Mouse (Mus musculus): ENCODE measurements around the gene Amz2. TPM values are rescaled to one million over a fixed set of nuclear protein-coding genes. Genes with fewer than 3 reads are reported as not detected.

The Amz2 gene
- 55.7 and 56.1 TPM in 2 replicates for polyA plus RNA-seq (2015; fragmentation: Nextera tagmentation; extraction: Ambion mirVana)

GRCm38 (mm10) chr11:109425392-109426271 lies at the start of gene Amz2:
Gene Amz2, plus strand, starts transcription at chr11:109425946.
- Histone ChIP-seq H3K4me3 (ENCODE audit: low read depth, low read length) (peak within 1 kb of the TSS; percentile 68), H3K36me3 (ENCODE audit: control insufficient read depth, insufficient read depth, low read length) (no peaks in the 10 kb centered on the region), H3K9ac (ENCODE audit: low read depth, low read length) (peak within 1 kb of the TSS; percentile 83), H3K27me3 (ENCODE audit: control insufficient read depth, insufficient read depth, low read depth, low read length) (no peaks in the 10 kb centered on the region), H3K27ac (ENCODE audit: low read length) (peak within 1 kb of the TSS; percentile 77), H3K9me3 (replicated peaks; ENCODE audit: control insufficient read depth, low read length, poor library complexity, severe bottlenecking) (no peaks in the 10 kb centered on the region), H3K4me1 (ENCODE audit: control insufficient read depth, insufficient read depth, low read length) (peaks cover 10% of the 10 kb centered on the region), H3K4me2 (ENCODE audit: low read length) (peak within 1 kb of the TSS; percentile 72)
- ATAC-seq, result peak; percentile 95
- under 1% methylated on average over 64 of the region's 65 CpGs for WGBS

DNA sequence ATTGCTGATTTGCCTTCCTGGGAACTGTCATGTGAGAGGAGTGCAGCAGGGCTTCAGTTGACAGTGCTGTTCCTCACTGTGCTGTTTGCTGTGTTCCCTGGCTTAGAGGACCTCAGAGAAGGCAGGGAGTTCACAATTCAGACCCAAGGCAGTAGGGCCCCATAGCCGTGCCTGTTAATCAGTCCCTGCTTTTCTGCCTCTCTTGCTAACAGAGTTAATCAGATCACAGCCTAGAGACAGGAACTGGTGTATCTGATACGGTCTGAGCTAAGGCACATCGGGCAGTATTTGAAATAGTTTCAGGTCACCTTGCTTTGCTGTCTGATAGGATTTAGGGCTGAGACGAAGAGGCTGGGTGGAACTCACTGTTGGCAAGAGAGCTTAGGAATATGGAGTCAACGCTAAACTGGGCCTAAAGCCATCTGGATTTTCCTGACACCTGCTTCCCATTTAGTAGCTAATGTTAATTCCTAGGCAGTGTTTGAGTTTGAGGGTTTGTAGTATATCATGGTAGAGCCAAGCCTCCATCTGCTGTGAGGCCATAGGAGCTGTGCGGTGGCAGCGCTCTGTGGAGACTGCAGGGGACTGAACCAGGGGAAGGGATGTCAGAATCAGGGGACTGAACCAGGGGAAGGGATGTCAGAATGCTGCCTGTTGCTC lies 49.1 kb upstream of the Amz2 start:
- Histone ChIP-seq H3K9ac (ENCODE audit: low read depth, low read length) (no peak overlapping the region), H3K27ac (ENCODE audit: low read length) (peak overlapping the region; percentile 43; the same call in 1 of the 2 replicates), H3K27me3 (ENCODE audit: control insufficient read depth, insufficient read depth, low read depth, low read length) (no peaks in the 10 kb centered on the region), H3K9me3 (replicated peaks; ENCODE audit: control insufficient read depth, low read length, poor library complexity, severe bottlenecking) (no peaks in the 10 kb centered on the region), H3K4me1 (ENCODE audit: control insufficient read depth, insufficient read depth, low read length) (peaks cover 24% of the 10 kb centered on the region), H3K4me2 (ENCODE audit: low read length) (no peak overlapping the region), H3K4me3 (ENCODE audit: low read depth, low read length) (no peak overlapping the region), H3K36me3 (ENCODE audit: control insufficient read depth, insufficient read depth, low read length) (no peaks in the 10 kb centered on the region)
- no peak for ATAC-seq
- WGBS, result 45% methylated on average over 7 of the region's 7 CpGs

DNA sequence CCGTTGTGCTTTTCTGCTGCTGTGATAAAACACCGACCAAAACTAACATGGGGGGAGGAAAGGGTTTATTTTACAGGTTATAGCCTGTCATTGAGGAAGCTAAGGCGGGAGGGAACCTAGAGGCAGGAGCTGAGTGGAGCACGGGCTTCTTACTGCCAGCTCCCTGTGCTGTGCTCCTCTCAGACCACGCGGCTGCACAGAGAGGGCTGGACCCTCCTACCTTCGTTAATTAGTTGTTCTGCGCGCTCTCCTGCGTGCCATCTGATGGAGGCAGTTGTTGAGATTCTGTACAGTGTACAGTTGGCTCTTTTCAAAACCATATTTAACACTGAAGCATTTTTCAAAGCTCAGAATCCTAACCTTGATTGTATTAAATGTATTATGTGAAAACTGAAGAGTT lies 48.3 kb upstream of the Amz2 start:
- Histone ChIP-seq H3K4me1 (ENCODE audit: control insufficient read depth, insufficient read depth, low read length) (peaks cover 24% of the 10 kb centered on the region), H3K4me2 (ENCODE audit: low read length) (no peak overlapping the region), H3K9ac (ENCODE audit: low read depth, low read length) (no peak overlapping the region), H3K27ac (ENCODE audit: low read length) (no peak overlapping the region), H3K36me3 (ENCODE audit: control insufficient read depth, insufficient read depth, low read length) (no peaks in the 10 kb centered on the region), H3K4me3 (ENCODE audit: low read depth, low read length) (no peak overlapping the region), H3K27me3 (ENCODE audit: control insufficient read depth, insufficient read depth, low read depth, low read length) (no peaks in the 10 kb centered on the region), H3K9me3 (replicated peaks; ENCODE audit: control insufficient read depth, low read length, poor library complexity, severe bottlenecking) (no peaks in the 10 kb centered on the region)
- 48% methylated on average over 10 of the region's 10 CpGs for WGBS
- peak; percentile 51 for ATAC-seq

- no peaks in the 10 kb centered on the region for H3K9me3 ChIP-seq (replicated peaks; ENCODE audit: control insufficient read depth, low read length, poor library complexity, severe bottlenecking)
- H3K9ac ChIP-seq (ENCODE audit: low read depth, low read length), result no peak overlapping the region
- no peaks in the 10 kb centered on the region for H3K27me3 ChIP-seq (ENCODE audit: control insufficient read depth, insufficient read depth, low read depth, low read length)
- no peak overlapping the region for H3K4me2 ChIP-seq (ENCODE audit: low read length)
- no peak overlapping the region for H3K4me3 ChIP-seq (ENCODE audit: low read depth, low read length)
- H3K27ac ChIP-seq (ENCODE audit: low read length), result no peak overlapping the region
- WGBS, result 61% methylated on average over 7 of the region's 7 CpGs
- ATAC-seq, result no peak
- H3K4me1 ChIP-seq (ENCODE audit: control insufficient read depth, insufficient read depth, low read length), result peaks cover 24% of the 10 kb centered on the region
- no peaks in the 10 kb centered on the region for H3K36me3 ChIP-seq (ENCODE audit: control insufficient read depth, insufficient read depth, low read length)
Observed at GRCm38 (mm10) chr11:109378051-109378450, 47.7 kb upstream of the Amz2 start.

DNA sequence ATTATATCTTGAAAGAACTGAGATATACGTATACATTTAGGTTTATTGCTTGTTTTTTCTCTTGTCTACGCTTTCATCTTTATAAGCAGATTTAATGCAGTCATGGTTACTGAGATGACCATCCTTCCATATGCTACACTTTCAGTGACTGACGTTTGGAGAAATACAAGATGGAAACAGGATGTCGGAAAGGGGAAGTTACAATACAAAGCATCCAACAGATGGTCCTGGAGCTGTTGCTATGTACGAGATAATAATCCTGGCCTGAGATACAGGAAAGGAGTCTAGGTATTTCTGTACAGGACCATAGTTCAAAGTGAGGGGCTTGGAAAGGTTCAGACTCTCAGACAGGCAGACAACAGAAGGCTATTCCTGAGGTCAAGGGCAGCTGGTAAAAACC lies 45.1 kb upstream of the Amz2 start:
- Histone ChIP-seq H3K4me1 (ENCODE audit: control insufficient read depth, insufficient read depth, low read length) (peaks cover 24% of the 10 kb centered on the region), H3K9ac (ENCODE audit: low read depth, low read length) (no peak overlapping the region), H3K4me3 (ENCODE audit: low read depth, low read length) (no peak overlapping the region), H3K36me3 (ENCODE audit: control insufficient read depth, insufficient read depth, low read length) (no peaks in the 10 kb centered on the region), H3K27me3 (ENCODE audit: control insufficient read depth, insufficient read depth, low read depth, low read length) (no peaks in the 10 kb centered on the region), H3K9me3 (replicated peaks; ENCODE audit: control insufficient read depth, low read length, poor library complexity, severe bottlenecking) (no peaks in the 10 kb centered on the region), H3K27ac (ENCODE audit: low read length) (no peak overlapping the region), H3K4me2 (ENCODE audit: low read length) (no peak overlapping the region)
- 82% methylated on average over 5 of the region's 5 CpGs for WGBS
- no peak for ATAC-seq

- no peaks in the 10 kb centered on the region for H3K27me3 ChIP-seq (ENCODE audit: control insufficient read depth, insufficient read depth, low read depth, low read length)
- no peak for ATAC-seq
- H3K4me3 ChIP-seq (ENCODE audit: low read depth, low read length), result no peak overlapping the region
- no peaks in the 10 kb centered on the region for H3K4me1 ChIP-seq (ENCODE audit: control insufficient read depth, insufficient read depth, low read length)
- no peaks in the 10 kb centered on the region for H3K36me3 ChIP-seq (ENCODE audit: control insufficient read depth, insufficient read depth, low read length)
- H3K4me2 ChIP-seq (ENCODE audit: low read length), result no peak overlapping the region
- WGBS, result 87% methylated on average over 8 of the region's 8 CpGs
- no peaks in the 10 kb centered on the region for H3K9me3 ChIP-seq (replicated peaks; ENCODE audit: control insufficient read depth, low read length, poor library complexity, severe bottlenecking)
- H3K9ac ChIP-seq (ENCODE audit: low read depth, low read length), result no peak overlapping the region
- H3K27ac ChIP-seq (ENCODE audit: low read length), result no peak overlapping the region
Observed at GRCm38 (mm10) chr11:109385296-109385695, 40.5 kb upstream of the Amz2 start.

DNA sequence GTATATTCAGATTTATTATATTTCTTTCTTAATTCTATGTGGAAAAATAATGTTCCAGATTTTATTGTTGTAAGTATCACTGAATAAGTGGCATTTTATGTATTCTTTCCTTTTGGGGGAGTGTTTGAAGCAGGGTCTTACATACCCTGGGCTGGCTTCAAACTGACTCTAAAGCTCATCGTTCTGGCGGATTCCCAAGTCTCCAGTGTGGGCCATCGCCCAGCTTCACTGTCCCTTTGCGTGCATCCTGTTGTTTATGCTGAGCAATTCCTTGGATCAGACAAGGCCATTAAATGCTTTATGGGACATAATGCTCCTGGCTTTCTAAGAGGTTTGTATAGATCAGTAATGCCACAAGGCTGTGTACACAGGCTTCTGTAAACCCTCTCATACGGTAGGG lies 36.7 kb upstream of the Amz2 start:
- no peak overlapping the region for H3K4me3 ChIP-seq (ENCODE audit: low read depth, low read length)
- no peak for ATAC-seq
- no peak overlapping the region for H3K27ac ChIP-seq (ENCODE audit: low read length)
- no peaks in the 10 kb centered on the region for H3K36me3 ChIP-seq (ENCODE audit: control insufficient read depth, insufficient read depth, low read length)
- no peak overlapping the region for H3K4me2 ChIP-seq (ENCODE audit: low read length)
- no peaks in the 10 kb centered on the region for H3K9me3 ChIP-seq (replicated peaks; ENCODE audit: control insufficient read depth, low read length, poor library complexity, severe bottlenecking)
- H3K4me1 ChIP-seq (ENCODE audit: control insufficient read depth, insufficient read depth, low read length), result no peaks in the 10 kb centered on the region
- H3K27me3 ChIP-seq (ENCODE audit: control insufficient read depth, insufficient read depth, low read depth, low read length), result no peaks in the 10 kb centered on the region
- 88% methylated on average over 5 of the region's 5 CpGs for WGBS
- no peak overlapping the region for H3K9ac ChIP-seq (ENCODE audit: low read depth, low read length)

GRCm38 (mm10) chr11:109391200-109391599 lies 34.5 kb upstream of the Amz2 start:
- Histone ChIP-seq H3K9me3 (replicated peaks; ENCODE audit: control insufficient read depth, low read length, poor library complexity, severe bottlenecking) (no peaks in the 10 kb centered on the region), H3K4me3 (ENCODE audit: low read depth, low read length) (no peak overlapping the region), H3K36me3 (ENCODE audit: control insufficient read depth, insufficient read depth, low read length) (peaks cover 3% of the 10 kb centered on the region), H3K27ac (ENCODE audit: low read length) (no peak overlapping the region), H3K9ac (ENCODE audit: low read depth, low read length) (no peak overlapping the region), H3K4me2 (ENCODE audit: low read length) (no peak overlapping the region), H3K4me1 (ENCODE audit: control insufficient read depth, insufficient read depth, low read length) (no peaks in the 10 kb centered on the region), H3K27me3 (ENCODE audit: control insufficient read depth, insufficient read depth, low read depth, low read length) (no peaks in the 10 kb centered on the region)
- 82% methylated on average over 7 of the region's 7 CpGs for WGBS
- no peak for ATAC-seq

- H3K4me2 ChIP-seq (ENCODE audit: low read length), result no peak overlapping the region
- no peak overlapping the region for H3K9ac ChIP-seq (ENCODE audit: low read depth, low read length)
- H3K27ac ChIP-seq (ENCODE audit: low read length), result no peak overlapping the region
- no peaks in the 10 kb centered on the region for H3K27me3 ChIP-seq (ENCODE audit: control insufficient read depth, insufficient read depth, low read depth, low read length)
- H3K36me3 ChIP-seq (ENCODE audit: control insufficient read depth, insufficient read depth, low read length), result peaks cover 6% of the 10 kb centered on the region
- no peaks in the 10 kb centered on the region for H3K9me3 ChIP-seq (replicated peaks; ENCODE audit: control insufficient read depth, low read length, poor library complexity, severe bottlenecking)
- WGBS, result 71% methylated on average over 7 of the region's 7 CpGs
- no peak for ATAC-seq
- H3K4me1 ChIP-seq (ENCODE audit: control insufficient read depth, insufficient read depth, low read length), result no peaks in the 10 kb centered on the region
- no peak overlapping the region for H3K4me3 ChIP-seq (ENCODE audit: low read depth, low read length)
Observed at GRCm38 (mm10) chr11:109391760-109392159, 34.0 kb upstream of the Amz2 start.

Data from midbrain, embryonic 16.5 days (tissue).